Comparison of ENCODE assay signal across 8 mouse cellular contexts in genomic region chr7:109704016-109704377, GRCm38 (mm10). TPM values are rescaled to one million over a fixed set of nuclear protein-coding genes. Genes with fewer than 3 reads are reported as not detected.
DNase-seq lines count a peak whose midpoint lies in the region; ATAC-seq and TF ChIP-seq lines count a peak whose summit lies in the region.

No protein-coding gene starts in this region.

- intact Hi-C loops in gastrocnemius, adult 2 months (cut with DNase I), result loop anchor here (5.0 kb wide), 1 partner anchor 177 kb away; no protein-coding TSS in a partner anchor

- 4% methylated on average over 17 of the region's 17 CpGs for WGBS in forebrain, embryonic 16.5 days

- H3K4me1 ChIP-seq in CH12.LX (ENCODE audit: control insufficient read depth in 1 of 2, insufficient read depth in 2 of 2), result peaks cover 5 to 44% of the 10 kb centered on the region in 2 experiments; a peak in 3 of 4 replicates
- H3K4me1 ChIP-seq in forebrain, embryonic 16.5 days (replicated peaks; ENCODE audit: control insufficient read depth, insufficient read depth, low read length), result peaks cover 8% of the 10 kb centered on the region; the same call in 1 of the 2 replicates

- peak overlapping the region; percentile 75 for H3K4me3 ChIP-seq in gastrocnemius, adult 2 months
- peak overlapping the region; percentile 73 to 86 (median 77) for H3K4me3 ChIP-seq in CH12.LX (replicated peaks in 1 of 3; ENCODE audit: low read depth in 2 of 3, low read length in 2 of 3, poor library complexity in 1 of 3)
- H3K4me3 ChIP-seq in forebrain, embryonic 16.5 days (replicated peaks; ENCODE audit: low read length), result peak overlapping the region; percentile 85

- dilution Hi-C loops in CH12.LX (cut with MboI; ENCODE audit: extremely low pct_ligation_motif_present, extremely low pct_unique_long_range_greater_than_20kb, low sequenced_read_pairs), result no loop called here

- no peak for TF ChIP-seq EP300 in CH12.LX (IDR thresholded peaks at IDR 0.05; ENCODE audit: low read length)

- TF ChIP-seq CTCF in gastrocnemius, adult 2 months (IDR thresholded peaks at IDR 0.05), result no peak
- no peak for TF ChIP-seq CTCF in CH12.LX (conservative IDR thresholded peaks at IDR 0.05 in 1 of 2, IDR thresholded peaks at IDR 0.05 in 1 of 2; ENCODE audit: low read depth in 2 of 2, low read length in 2 of 2)

- no peaks in the 10 kb centered on the region for H3K9me3 ChIP-seq in CH12.LX (replicated peaks; ENCODE audit: low read length)
- no peaks in the 10 kb centered on the region for H3K9me3 ChIP-seq in forebrain, embryonic 16.5 days (ENCODE audit: control insufficient read depth, low read length)

- no peak for ATAC-seq in forebrain, embryonic 16.5 days
- peak; percentile 23 for ATAC-seq in megakaryocyte, adult 5-6 weeks (ENCODE audit: poor library complexity, severe bottlenecking)

- no peak for TF ChIP-seq POLR2A in CH12.LX (IDR thresholded peaks at IDR 0.05; ENCODE audit: low read depth, low read length)

- H3K4me2 ChIP-seq in CH12.LX (ENCODE audit: insufficient read depth, low read depth, poor library complexity, severe bottlenecking), result 0 out of 2 replicates have a peak overlapping the region, but pooled peaks have one; percentile 17
- peak overlapping the region; percentile 87 for H3K4me2 ChIP-seq in forebrain, embryonic 16.5 days (ENCODE audit: low read length)

- peaks cover 14 to 20% of the 10 kb centered on the region in 2 experiments for H3K36me3 ChIP-seq in CH12.LX (replicated peaks in 1 of 2; ENCODE audit: control insufficient read depth in 1 of 2, insufficient read depth in 1 of 2, low read length in 1 of 2)
- no peaks in the 10 kb centered on the region for H3K36me3 ChIP-seq in forebrain, embryonic 16.5 days (ENCODE audit: control insufficient read depth, insufficient read depth)

- peak overlapping the region; percentile 87 for H3K27ac ChIP-seq in gastrocnemius, adult 2 months
- H3K27ac ChIP-seq in CH12.LX (ENCODE audit: insufficient read depth, low read depth), result no peak overlapping the region
- H3K27ac ChIP-seq in forebrain, embryonic 16.5 days (ENCODE audit: low read length), result peak overlapping the region; percentile 56

- peak overlapping the region; percentile 46 for H3K9ac ChIP-seq in CH12.LX (ENCODE audit: insufficient read depth, low read depth)
- peak overlapping the region; percentile 78 for H3K9ac ChIP-seq in forebrain, embryonic 16.5 days (replicated peaks; ENCODE audit: low read depth, low read length)

- no peak for TF ChIP-seq RAD21 in CH12.LX (IDR thresholded peaks at IDR 0.05; ENCODE audit: low read depth, low read length)

- no peak for DNase-seq in gastrocnemius, adult 2 months
- DNase-seq in gastrocnemius, adult 8-10 months (ENCODE audit: low spot score in 2 of 2), result no peak
- DNase-seq in CH12.LX (ENCODE audit: extremely low read depth), result peak; percentile 33
- DNase-seq in spleen, adult 12 weeks (ENCODE audit: low spot score), result no peak
- DNase-seq in adrenal gland, postnatal 14 days, result no peak
- DNase-seq in spleen, postnatal 36 days (ENCODE audit: low spot score in 2 of 2), result no peak

- H3K79me2 ChIP-seq in CH12.LX (replicated peaks; ENCODE audit: control insufficient read depth, extremely low read depth, insufficient read depth, poor library complexity, severe bottlenecking), result no peaks in the 10 kb centered on the region; the same call in 1 of the 2 replicates

- in situ Hi-C loops in CH12.LX (cut with MboI; ENCODE audit: low pct_ligation_motif_present, low pct_unique_long_range_greater_than_20kb, low sequenced_read_pairs), result loop anchor here (10.0 kb wide), 1 partner anchor 179 kb away; no protein-coding TSS in a partner anchor

- no peaks in the 10 kb centered on the region for H3K27me3 ChIP-seq in CH12.LX (replicated peaks)
- no peaks in the 10 kb centered on the region for H3K27me3 ChIP-seq in forebrain, embryonic 16.5 days (replicated peaks; ENCODE audit: control insufficient read depth, insufficient read depth, low read length)

TF ChIP-seq in CH12.LX, 34 proteins besides CTCF, POLR2A, EP300 and RAD21:
- TF ChIP-seq JUND (conservative IDR thresholded peaks at IDR 0.05; ENCODE audit: low read depth, low read length) (no peak), TBP (conservative IDR thresholded peaks at IDR 0.05; ENCODE audit: low read depth, low read length) (no peak), MAX (IDR thresholded peaks at IDR 0.05; ENCODE audit: low read length) (no peak), ZMIZ1 (IDR thresholded peaks at IDR 0.05; ENCODE audit: low read depth, low read length) (no peak), MEF2A (IDR thresholded peaks at IDR 0.05; ENCODE audit: borderline replicate concordance, low read depth, low read length) (no peak), UBTF (IDR thresholded peaks at IDR 0.05; ENCODE audit: low read depth, low read length) (no peak), GABPA (IDR thresholded peaks at IDR 0.05; ENCODE audit: insufficient replicate concordance, low read depth, low read length) (no peak), MYC (IDR thresholded peaks at IDR 0.05; ENCODE audit: low read depth, low read length) (no peak), TCF12 (IDR thresholded peaks at IDR 0.05; ENCODE audit: low read depth, low read length) (no peak; the same call in 1 of the 2 replicates), SMC3 (IDR thresholded peaks at IDR 0.05; ENCODE audit: low read depth, low read length) (no peak), NRF1 (IDR thresholded peaks at IDR 0.05; ENCODE audit: low read depth, low read length) (no peak), NELFE (IDR thresholded peaks at IDR 0.05; ENCODE audit: low read depth, low read length) (no peak), KAT2A (IDR thresholded peaks at IDR 0.05; ENCODE audit: insufficient replicate concordance, low read length) (no peak), MXI1 (IDR thresholded peaks at IDR 0.05; ENCODE audit: low read depth, low read length) (no peak)

RNA-seq across cellular contexts. Expression of gene Akip1, which starts 0.5 kb away (rescaled TPM):
- 10 to 100 TPM; 10.3 to 17.8 TPM for total RNA-seq in gastrocnemius, adult 2 months (2021)
- total RNA-seq in gastrocnemius, adult 8-10 months (2022), result 10 to 100 TPM; 15.6 to 26.7 (median 24.0) TPM
- total RNA-seq in CH12.LX (2012; rRNA removed) (34.5 and 35.0 TPM in 2 replicates), CH12.LX (2014; rRNA removed) (38.5 and 42.5 TPM in 2 replicates)
- polyA plus RNA-seq in CH12.LX (2012; ENCODE audit: insufficient read length, low read depth), result 46.2 and 51.5 TPM in 2 replicates
- polyA plus RNA-seq in forebrain, embryonic 16.5 days (2015; fragmentation: Nextera tagmentation; extraction: Ambion mirVana), result 13.0 and 19.4 TPM in 2 replicates
- 28.4 and 37.0 TPM in 2 replicates for total RNA-seq in megakaryocyte, adult 5-6 weeks (2015)
- total RNA-seq in megakaryocyte, adult 5-6 weeks (2017), result 13.5 and 18.0 TPM in 2 replicates
- total RNA-seq in adrenal gland, postnatal 14 days (2021), result 32.2 and 33.6 TPM in 2 replicates

RNA-seq across cellular contexts. Expression of gene St5, which starts 0.6 kb away (rescaled TPM):
- total RNA-seq in gastrocnemius, adult 2 months (2021), result 1 to 10 TPM; 6.8 to 7.7 TPM
- total RNA-seq in gastrocnemius, adult 8-10 months (2022), result 1 to 10 TPM; 3.7 to 5.7 (median 4.7) TPM
- 1.6 and 1.9 TPM in 2 replicates for total RNA-seq in CH12.LX (2012; rRNA removed)
- 1.3 and 1.5 TPM in 2 replicates for total RNA-seq in CH12.LX (2014; rRNA removed)
- polyA plus RNA-seq in CH12.LX (2012; ENCODE audit: insufficient read length, low read depth), result 3.4 and 4.1 TPM in 2 replicates
- 10.9 and 14.4 TPM in 2 replicates for polyA plus RNA-seq in forebrain, embryonic 16.5 days (2015; fragmentation: Nextera tagmentation; extraction: Ambion mirVana)
- 0.69 and 2.0 TPM in 2 replicates for total RNA-seq in megakaryocyte, adult 5-6 weeks (2015)
- 0.73 and 1.3 TPM in 2 replicates for total RNA-seq in megakaryocyte, adult 5-6 weeks (2017)
- total RNA-seq in adrenal gland, postnatal 14 days (2021), result 44.0 and 49.4 TPM in 2 replicates

RNA-seq across cellular contexts. Expression of gene BC051019, which starts 19.7 kb away (rescaled TPM):
- total RNA-seq in gastrocnemius, adult 2 months (2021), result not detected
- total RNA-seq in gastrocnemius, adult 8-10 months (2022), result not detected
- total RNA-seq in CH12.LX (2012; rRNA removed), result not detected in 2 replicates
- total RNA-seq in CH12.LX (2014; rRNA removed), result 0.17 TPM in 1 of 2 replicates, not detected in the other
- polyA plus RNA-seq in CH12.LX (2012; ENCODE audit: insufficient read length, low read depth), result 0.33 TPM in 2 replicates
- 0.16 and 0.48 TPM in 2 replicates for polyA plus RNA-seq in forebrain, embryonic 16.5 days (2015; fragmentation: Nextera tagmentation; extraction: Ambion mirVana)
- not detected in 2 replicates for total RNA-seq in megakaryocyte, adult 5-6 weeks (2015)
- not detected in 2 replicates for total RNA-seq in megakaryocyte, adult 5-6 weeks (2017)
- total RNA-seq in adrenal gland, postnatal 14 days (2021), result not detected in 2 replicates

RNA-seq across cellular contexts. Expression of gene Ascl3, which starts 27.5 kb away (rescaled TPM):
- total RNA-seq in gastrocnemius, adult 2 months (2021), result not detected
- total RNA-seq in gastrocnemius, adult 8-10 months (2022), result not detected
- total RNA-seq in CH12.LX (2012; rRNA removed) (not detected in 2 replicates), CH12.LX (2014; rRNA removed) (not detected in 2 replicates)
- polyA plus RNA-seq in CH12.LX (2012; ENCODE audit: insufficient read length, low read depth), result not detected in 2 replicates
- polyA plus RNA-seq in forebrain, embryonic 16.5 days (2015; fragmentation: Nextera tagmentation; extraction: Ambion mirVana), result not detected in 2 replicates
- not detected in 2 replicates for total RNA-seq in megakaryocyte, adult 5-6 weeks (2015)
- total RNA-seq in megakaryocyte, adult 5-6 weeks (2017), result 0.95 TPM in 1 of 2 replicates, not detected in the other
- not detected in 2 replicates for total RNA-seq in adrenal gland, postnatal 14 days (2021)

RNA-seq across cellular contexts. Expression of gene Tmem9b, which starts 48.7 kb away (rescaled TPM):
- 10 to 100 TPM; 28.1 to 30.4 TPM for total RNA-seq in gastrocnemius, adult 2 months (2021)
- total RNA-seq in gastrocnemius, adult 8-10 months (2022), result 10 to 100 TPM; 28.9 to 32.9 (median 31.3) TPM
- total RNA-seq in CH12.LX (2012; rRNA removed), result 24.8 and 26.6 TPM in 2 replicates
- 35.6 and 40.3 TPM in 2 replicates for total RNA-seq in CH12.LX (2014; rRNA removed)
- polyA plus RNA-seq in CH12.LX (2012; ENCODE audit: insufficient read length, low read depth), result 23.4 and 25.6 TPM in 2 replicates
- 98.7 and 100 TPM in 2 replicates for polyA plus RNA-seq in forebrain, embryonic 16.5 days (2015; fragmentation: Nextera tagmentation; extraction: Ambion mirVana)
- total RNA-seq in megakaryocyte, adult 5-6 weeks (2015), result 84.3 and 92.5 TPM in 2 replicates
- 43.8 and 48.8 TPM in 2 replicates for total RNA-seq in megakaryocyte, adult 5-6 weeks (2017)
- total RNA-seq in adrenal gland, postnatal 14 days (2021), result 36.6 and 42.0 TPM in 2 replicates
